Mouse (Mus musculus) B cell, adult (primary cell): ENCODE data around the gene Ogn. TPM values are rescaled to one million over a fixed set of nuclear protein-coding genes. Genes with fewer than 3 reads are reported as not detected.

ENCODE experiments used
- total RNA-seq: library from RNA; stranded (reverse); gene quantifications from 4 replicates; pipeline ENCODE4 v1.2.4, GENCODE M21; 2023; ENCODE audit not compliant: inconsistent age

Ogn gene
- total RNA-seq = not detected in 4 replicates

DNA sequence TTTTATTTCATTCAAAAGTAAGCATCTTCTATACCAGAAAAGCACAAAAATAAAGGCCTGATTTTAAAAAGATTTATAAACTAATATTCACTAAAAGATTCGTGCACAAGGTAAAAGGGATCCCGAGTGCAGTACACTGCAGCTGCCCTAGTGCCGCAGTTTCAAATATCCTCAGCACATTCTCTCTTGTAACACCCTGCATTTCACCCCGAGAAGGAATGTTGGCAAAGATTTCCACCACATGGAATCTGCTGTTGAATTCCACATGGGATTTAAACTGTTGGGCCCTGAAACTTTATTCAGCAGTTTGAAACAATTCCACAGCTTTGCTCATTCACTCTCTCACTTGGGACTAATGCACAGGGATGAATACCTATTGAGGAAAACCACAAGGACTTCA, at the start of gene Ogn:
Ogn (plus strand) TSS at position 333 of the 400 bp plus-strand sequence.

DNA sequence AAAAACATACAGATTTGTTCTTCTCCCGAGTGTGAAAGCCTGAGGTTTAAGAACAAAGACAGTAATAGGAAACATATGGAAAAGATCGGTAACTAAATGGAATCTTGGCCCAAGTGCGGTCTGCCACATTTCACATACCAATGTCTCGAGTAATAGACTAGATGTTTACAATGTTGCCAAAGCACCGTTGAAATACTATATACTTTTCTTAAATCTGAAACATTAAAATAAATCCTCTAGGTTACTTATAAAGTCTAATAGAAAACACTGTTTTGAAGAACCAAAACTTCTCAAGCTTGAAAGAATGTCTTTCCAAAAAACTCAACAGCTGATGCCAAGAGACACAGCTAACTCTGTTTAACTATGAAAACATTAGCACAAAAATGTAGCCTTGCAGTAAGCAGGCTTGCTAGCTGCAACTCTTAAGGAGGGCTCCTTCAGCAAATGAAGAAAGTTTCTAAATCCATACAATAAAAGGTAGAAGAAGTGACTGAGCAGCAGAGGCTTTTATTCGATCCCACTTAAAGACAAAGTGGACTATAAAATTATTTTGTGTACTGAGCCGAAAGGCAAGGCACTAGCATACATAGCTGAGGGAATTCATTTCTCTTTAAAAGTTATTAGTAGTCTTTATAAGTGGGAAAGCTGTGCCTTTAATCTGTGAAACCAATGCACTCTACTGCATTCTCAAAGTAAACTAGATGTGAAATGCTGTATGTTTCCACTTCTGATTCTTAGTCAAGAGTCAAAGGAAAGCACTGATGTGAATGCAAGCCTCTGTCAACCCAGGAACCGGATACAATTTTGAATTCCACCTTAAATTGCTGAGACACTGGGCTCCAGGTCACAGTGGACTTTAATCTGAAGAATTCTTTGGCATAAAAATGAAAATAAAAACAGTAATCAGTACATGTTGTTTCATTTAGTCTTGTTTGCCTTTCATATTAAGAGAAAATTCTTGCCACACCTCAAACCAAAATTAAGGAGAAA, 26.0 kb upstream of the Ogn start, which contains the start of gene Omd:
Omd (plus strand) TSS at position 922 of the 990 bp plus-strand sequence.

DNA sequence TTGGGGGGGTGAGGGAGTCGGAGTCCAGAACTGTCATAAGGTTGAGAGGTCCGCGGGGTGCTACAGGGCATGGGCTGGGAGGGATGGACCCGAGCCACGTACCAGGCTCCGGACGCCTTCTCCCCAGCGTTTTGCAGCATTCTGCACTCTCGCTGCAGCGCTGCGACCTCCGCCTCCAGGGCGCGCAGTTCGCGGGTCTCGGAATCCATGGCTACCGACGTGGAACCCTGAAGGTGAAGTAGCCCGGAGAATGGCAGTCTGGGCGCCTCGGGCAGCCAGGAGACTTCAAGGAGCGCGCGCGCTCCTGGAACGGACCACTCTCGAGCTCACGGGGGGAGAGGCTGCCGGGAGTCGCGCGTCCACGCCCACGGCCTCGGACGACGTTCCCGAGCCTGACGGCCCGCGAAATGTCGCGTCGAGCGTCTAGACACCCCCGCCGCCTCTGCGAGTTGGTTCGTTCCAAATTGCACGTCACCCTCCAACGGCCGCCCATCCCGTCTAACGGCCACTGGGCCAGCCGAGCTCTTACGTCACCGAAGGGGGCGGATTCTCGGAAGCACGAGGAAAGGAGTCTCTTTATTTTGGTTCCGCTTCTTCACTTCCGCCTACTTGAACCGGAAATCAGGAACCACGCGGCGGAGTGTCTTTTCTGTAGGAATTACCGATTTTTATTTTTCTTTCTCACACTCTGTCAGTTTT, 44.8 kb downstream of the Ogn start, which contains the start of the genes Cenpp and Nol8:
Cenpp (minus strand) TSS at position 305 of the 699 bp plus-strand sequence.
Nol8 (plus strand) TSS at position 598 of the 699 bp plus-strand sequence.

Other genes with a start within 250 kb of the Ogn start
- gene Ippk, start 186.8 kb upstream of the Ogn start, total RNA-seq = 7.0 to 8.0 TPM (median 7.0 TPM) in 4 replicates
- 0.66 to 1.6 TPM (median 0.85 TPM) in 4 replicates for gene Tes3-ps, start 114.7 kb upstream of the Ogn start, total RNA-seq
- gene Ecm2, start 103.2 kb upstream of the Ogn start, total RNA-seq = not detected in 4 replicates
- gene Aspn, start 63.6 kb upstream of the Ogn start, total RNA-seq = not detected in 4 replicates
- not detected in 4 replicates for gene Omd, start 25.6 kb upstream of the Ogn start, total RNA-seq
- 0.67 to 2.0 TPM (median 1.4 TPM) in 4 replicates for gene Cenpp, start 44.7 kb downstream of the Ogn start, total RNA-seq
- gene Nol8, start 45.0 kb downstream of the Ogn start, total RNA-seq = 39.0 to 48.0 TPM (median 41.0 TPM) in 4 replicates
- 80.9 to 99.9 TPM (median 88.8 TPM) in 4 replicates for gene Iars, start 74.1 kb downstream of the Ogn start, total RNA-seq
- not detected in 4 replicates for gene Gm30302, start 191.0 kb downstream of the Ogn start, total RNA-seq